Mouse (Mus musculus) cerebellum, adult (tissue): ENCODE data around the gene Fgf18.

Source experiments
- ATAC-seq: cut with Nextera tagmentation; 2 replicates; pipeline ENCODE4 v1.9.2; 2017; ENCODE audit warnings: mild to moderate bottlenecking, moderate library complexity, mixed read lengths; ENCODE audit not compliant: insufficient number of reproducible peaks, low FRiP score, low TSS enrichment

Gene Fgf18

GRCm38 (mm10) chr11:33078036-33078435, 69.2 kb downstream of the Fgf18 start:
- ATAC-seq: no peak

- no peak for ATAC-seq
Observed at GRCm38 (mm10) chr11:33075293-33075692, 71.9 kb downstream of the Fgf18 start.

GRCm38 (mm10) chr11:33074541-33074940, 72.7 kb downstream of the Fgf18 start:
- no peak for ATAC-seq

DNA sequence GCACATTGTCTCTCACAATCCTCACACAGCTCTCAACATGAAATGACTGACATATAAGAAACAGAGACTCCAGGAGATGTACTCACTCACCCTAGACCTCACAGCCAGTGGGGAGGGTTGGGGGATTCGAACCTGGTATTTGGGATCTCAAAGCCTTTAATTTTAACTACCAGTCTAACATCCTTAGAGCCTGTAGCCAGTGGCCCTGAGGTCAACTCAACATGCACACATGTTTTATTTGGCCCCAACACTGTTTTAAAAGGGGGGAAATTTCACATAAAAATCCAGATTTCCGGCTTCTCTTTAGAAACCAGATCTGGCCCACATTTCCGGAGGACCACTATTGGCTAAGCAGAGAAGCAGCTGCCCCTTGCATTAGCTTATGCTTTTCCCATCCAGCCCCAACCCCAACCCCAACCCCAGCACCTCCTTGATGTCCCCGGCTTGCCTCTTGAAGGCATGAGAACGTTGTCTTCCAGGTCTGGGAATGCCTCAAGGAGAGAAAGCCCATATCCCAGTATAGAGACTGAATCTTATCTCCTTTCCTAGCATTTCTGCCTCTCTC, 75.8 kb downstream of the Fgf18 start:
- ATAC-seq: no peak

DNA sequence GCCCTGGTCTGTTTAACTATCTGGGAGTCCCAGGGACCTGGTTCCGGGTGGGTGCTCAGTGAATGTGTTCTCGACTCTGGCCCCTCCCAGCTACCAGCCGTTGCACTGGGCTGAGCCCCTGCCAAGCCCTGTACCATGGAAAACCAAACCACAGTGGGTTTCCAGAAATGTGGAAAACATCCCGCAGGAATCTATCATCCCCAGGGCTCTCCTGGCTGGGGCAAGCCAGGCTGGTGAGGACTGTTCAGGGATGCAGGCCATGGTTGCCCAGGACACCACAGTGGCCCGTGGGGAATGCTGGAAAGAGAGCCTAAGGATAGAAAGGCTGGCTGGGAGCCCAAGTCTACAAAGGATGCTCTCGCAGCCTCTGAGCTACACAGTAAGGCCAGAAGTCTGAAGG, 76.7 kb downstream of the Fgf18 start:
- ATAC-seq: no peak
